Mouse (Mus musculus) embryonic facial prominence, embryonic 12.5 days (tissue): ENCODE data around the gene Gm14327. TPM values are rescaled to one million over a fixed set of nuclear protein-coding genes. Genes with fewer than 3 reads are reported as not detected.
"Not testable (repeated sequence)": the region's sequence is repeated elsewhere in the genome, so short reads cannot be mapped to it uniquely, and the experiment has no call there.

Experiments
- ATAC-seq: fragments of 200-750 bp; cut with Nextera tagmentation; 2 replicates; pipeline ENCODE4 v1.8.0; 2017; ENCODE audit not compliant: insufficient number of reproducible peaks, insufficient read depth, low FRiP score, low TSS enrichment
- H3K27ac ChIP-seq: fragments of 300-500 bp; sonication (generic); 2 replicates; pipeline ENCODE4 v1.5.1; 2016; ENCODE audit warnings: mild to moderate bottlenecking
- H3K27me3 ChIP-seq: fragments of 300-500 bp; sonication (generic); 2 replicates; pipeline ENCODE4 v1.6.1; 2016; ENCODE audit warnings: mild to moderate bottlenecking, moderate library complexity
- H3K36me3 ChIP-seq: fragments of 300-500 bp; sonication (generic); 2 replicates; pipeline ENCODE4 v1.6.1; 2016; ENCODE audit warnings: mild to moderate bottlenecking
- H3K4me1 ChIP-seq: fragments of 300-500 bp; sonication (generic); 2 replicates; pipeline ENCODE4 v1.6.1; 2016
- H3K4me2 ChIP-seq: fragments of 300-500 bp; sonication (generic); replicated peaks from 2 replicates; pipeline ENCODE4 v1.6.1; 2016; ENCODE audit warnings: mild to moderate bottlenecking, moderate library complexity
- H3K4me3 ChIP-seq: fragments of 300-500 bp; sonication (generic); 2 replicates; pipeline ENCODE4 v1.5.1; 2016; ENCODE audit warnings: mild to moderate bottlenecking
- H3K9ac ChIP-seq: fragments of 300-500 bp; sonication (generic); 2 replicates; pipeline ENCODE4 v1.6.1; 2016; ENCODE audit warnings: mild to moderate bottlenecking, moderate library complexity
- H3K9me3 ChIP-seq: fragments of 300-500 bp; sonication (generic); 2 replicates; pipeline ENCODE4 v1.6.1; 2016; ENCODE audit warnings: mild to moderate bottlenecking, moderate library complexity
- WGBS: fragments of 180-500 bp; shearing (Covaris S2); methylation state at CpG from one replicate; pipeline ENCODE4 v1.1.7; 2016; 5-methylcytosine and 5-hydroxymethylcytosine counted together
- polyA plus RNA-seq: library from polyadenylated mRNA; unstranded; fragments of >200 nt; fragmentation: Nextera tagmentation; extraction: Ambion mirVana; gene quantifications from 2 replicates; pipeline ENCODE4 v1.2.1, GENCODE M21; 2016

Gene Gm14327
- polyA plus RNA-seq, result 2.8 and 3.6 TPM in 2 replicates

DNA sequence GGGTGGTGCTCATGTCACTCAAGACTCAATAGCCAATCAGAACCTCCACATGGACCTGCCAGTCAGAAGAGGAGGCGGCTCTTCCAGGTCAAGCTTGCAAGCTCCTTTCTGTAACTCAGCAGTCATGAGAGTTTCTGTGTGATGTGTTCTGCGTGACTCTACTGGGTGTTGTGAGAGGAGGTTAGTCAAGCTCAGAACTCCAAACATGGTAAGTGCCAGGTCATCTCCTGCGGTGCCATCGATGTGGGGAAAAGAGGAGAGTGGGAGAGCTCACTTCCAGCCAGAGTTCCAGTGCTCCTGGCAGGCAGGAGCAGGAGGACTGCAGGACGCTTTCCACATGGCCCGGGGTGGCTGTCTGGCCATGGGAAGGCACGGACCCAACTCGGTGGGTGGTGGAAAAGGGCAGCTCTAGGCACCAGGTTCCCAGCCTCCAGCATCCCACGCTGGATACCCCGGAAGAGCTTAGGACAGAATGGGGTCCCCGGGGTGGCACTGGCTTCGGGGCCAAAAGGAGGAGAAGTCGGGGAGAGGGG, at the start of gene Gm14327:
Gene Gm14327 (plus strand): TSS at position 51 of the 533 bp plus-strand sequence.
- WGBS, result 43% methylated on average over 10 of the region's 13 CpGs

DNA sequence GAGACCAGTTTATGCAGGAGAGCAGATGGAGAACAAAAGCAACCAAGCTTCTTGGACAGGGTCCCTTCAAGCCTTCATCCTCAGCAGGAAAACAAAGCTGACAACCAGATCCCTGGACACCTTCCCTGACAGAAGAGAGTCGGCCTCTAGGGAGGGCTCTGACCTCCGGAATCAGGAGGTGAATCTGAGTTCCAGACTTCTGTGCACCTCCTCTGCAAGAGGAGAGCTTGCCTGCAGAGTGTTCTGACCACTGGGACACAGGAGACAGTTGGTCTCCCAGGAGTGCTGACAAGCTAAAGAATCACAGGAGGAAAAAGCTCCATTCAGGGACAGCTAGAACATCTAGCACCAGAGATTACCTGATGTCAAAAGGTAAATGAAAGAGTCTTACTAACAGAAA, 34.6 kb upstream of the Gm14327 start:
- 83% methylated on average over 2 of the region's 2 CpGs for WGBS
- H3K36me3 ChIP-seq, H3K27ac ChIP-seq, H3K4me2 ChIP-seq, H3K27me3 ChIP-seq, H3K9ac ChIP-seq, H3K4me1 ChIP-seq, H3K4me3 ChIP-seq, ATAC-seq, H3K9me3 ChIP-seq: not testable (repeated sequence)

More for the DNA sequence above, at the start of gene Gm14327:
- H3K4me3 ChIP-seq, result peak within 1 kb of the TSS; percentile 20; the same call in 1 of the 2 replicates
- ATAC-seq, H3K9ac ChIP-seq, H3K36me3 ChIP-seq, H3K27me3 ChIP-seq, H3K4me2 ChIP-seq, H3K4me1 ChIP-seq, H3K27ac ChIP-seq, H3K9me3 ChIP-seq: not testable (repeated sequence)

DNA sequence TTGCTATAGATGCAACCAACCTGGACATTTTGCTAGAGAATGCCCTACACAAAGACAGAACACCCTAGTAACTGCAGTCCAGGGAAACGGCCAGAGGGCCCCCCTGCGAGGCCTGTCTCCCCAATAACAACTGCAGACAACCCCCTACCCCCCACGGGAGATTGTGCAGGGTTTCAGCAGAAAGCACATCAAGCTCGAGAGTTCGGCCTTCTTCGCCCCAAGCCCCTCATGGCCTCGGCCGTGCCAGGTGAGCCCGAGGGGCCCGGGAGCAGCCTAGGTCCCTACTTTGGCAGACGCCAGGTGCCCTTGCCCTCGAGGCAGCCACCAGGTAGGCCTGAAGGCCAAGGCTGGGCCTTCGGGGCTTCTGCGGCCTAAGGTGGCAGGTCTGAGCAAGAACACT, 9.2 kb upstream of the Gm14327 start:
- not testable (repeated sequence) for H3K36me3 ChIP-seq, H3K4me2 ChIP-seq, ATAC-seq, H3K4me1 ChIP-seq, H3K9me3 ChIP-seq, H3K27me3 ChIP-seq, H3K27ac ChIP-seq, H3K9ac ChIP-seq, H3K4me3 ChIP-seq
- 91% methylated on average over 14 of the region's 14 CpGs for WGBS

DNA sequence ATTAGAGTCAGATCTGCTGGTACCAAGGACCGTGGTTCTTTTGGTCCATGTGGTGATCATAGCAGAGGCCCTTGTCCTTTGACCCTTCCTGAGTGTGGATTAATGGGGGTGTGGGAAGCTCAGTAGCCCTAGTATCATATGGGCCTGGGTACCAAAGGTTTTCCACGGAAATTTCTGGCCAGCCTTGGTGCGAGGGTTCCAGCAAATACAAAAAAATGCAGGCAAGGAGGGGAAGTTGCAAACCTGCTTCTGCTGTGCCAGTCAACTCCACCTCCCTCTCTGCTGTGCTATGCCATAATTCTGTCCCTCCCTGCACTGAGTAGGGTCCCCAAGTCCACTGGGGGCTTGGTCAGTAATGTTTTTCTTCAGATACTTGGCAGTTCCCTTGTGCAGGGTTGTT, 1.3 kb downstream of the Gm14327 start:
- not testable (repeated sequence) for H3K4me1 ChIP-seq, H3K36me3 ChIP-seq, H3K27me3 ChIP-seq, ATAC-seq, H3K9me3 ChIP-seq, H3K9ac ChIP-seq, H3K4me2 ChIP-seq, H3K4me3 ChIP-seq, H3K27ac ChIP-seq
- 78% methylated on average over 2 of the region's 3 CpGs for WGBS

DNA sequence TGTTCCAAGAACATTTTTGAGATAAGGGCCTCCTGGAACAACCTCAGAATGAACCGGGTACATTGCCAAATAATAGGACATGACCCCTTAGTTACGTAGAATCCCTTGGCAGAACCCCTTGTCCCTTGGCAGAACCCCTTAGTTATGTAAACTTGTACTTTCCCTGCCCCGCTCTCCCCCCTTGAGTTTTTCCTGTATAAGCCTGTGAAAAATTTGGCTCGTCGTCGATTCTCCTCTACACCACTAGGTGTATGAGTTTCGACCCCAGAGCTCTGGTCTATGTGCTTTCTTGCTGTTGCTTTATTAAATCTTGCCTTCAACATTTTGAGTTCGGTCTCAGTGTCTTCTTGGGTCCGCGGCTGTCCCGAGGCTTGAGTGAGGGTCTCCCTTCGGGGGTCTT, 6.4 kb downstream of the Gm14327 start:
- not testable (repeated sequence) for ATAC-seq
- WGBS, result no CpG with 5 or more reads among the region's 12 CpGs

DNA sequence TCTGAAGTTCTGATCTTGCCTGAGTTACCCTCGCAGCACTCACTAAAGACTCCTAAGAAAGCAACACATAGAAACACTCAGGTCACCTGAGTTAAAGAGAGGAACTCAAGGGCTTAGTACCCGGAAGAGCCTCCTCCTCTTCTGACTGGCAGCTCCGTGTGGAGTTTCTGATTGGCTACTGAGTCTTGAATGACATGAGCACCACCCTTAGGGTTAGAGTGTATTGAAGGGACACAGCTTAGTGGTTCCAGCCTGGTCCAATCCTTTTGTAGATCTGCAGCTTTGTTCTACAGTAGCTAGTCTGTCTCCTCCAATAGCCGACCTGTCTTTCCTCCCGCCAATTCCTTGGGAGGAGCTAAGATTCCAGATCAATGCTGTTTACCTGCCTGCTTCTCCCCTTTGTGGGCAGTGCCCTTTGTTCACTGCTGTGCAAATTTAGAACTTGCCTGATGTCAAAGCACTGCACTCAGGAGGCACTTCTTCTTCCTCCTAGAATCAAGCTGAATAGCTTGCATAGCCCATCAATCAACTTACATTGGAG, 28.7 kb downstream of the Gm14327 start, which contains the start of gene Zfp972:
Gene Zfp972 (minus strand): TSS at position 51 of the 541 bp plus-strand sequence.
- H3K4me3 ChIP-seq, H3K9me3 ChIP-seq, H3K4me1 ChIP-seq, H3K4me2 ChIP-seq, H3K27ac ChIP-seq, H3K27me3 ChIP-seq, H3K36me3 ChIP-seq, H3K9ac ChIP-seq, ATAC-seq: not testable (repeated sequence)
- 60% methylated on average over 4 of the region's 5 CpGs for WGBS

More for the DNA sequence above, 6.4 kb downstream of the Gm14327 start:
- H3K9me3 ChIP-seq, H3K4me3 ChIP-seq, H3K4me1 ChIP-seq, H3K9ac ChIP-seq, H3K4me2 ChIP-seq, H3K36me3 ChIP-seq, H3K27ac ChIP-seq, H3K27me3 ChIP-seq: not testable (repeated sequence)

Other genes starting within 250 kb of the Gm14327 start
- gene Gm14322, start 137.8 kb upstream of the Gm14327 start, polyA plus RNA-seq, result 11.9 and 14.3 TPM in 2 replicates
- 33.7 and 44.4 TPM in 2 replicates for gene Gm14325, start 56.8 kb upstream of the Gm14327 start, polyA plus RNA-seq
- 0.52 and 1.0 TPM in 2 replicates for gene Zfp972, start 28.5 kb downstream of the Gm14327 start, polyA plus RNA-seq
- 17.5 and 17.6 TPM in 2 replicates for gene Gm14326, start 60.2 kb downstream of the Gm14327 start, polyA plus RNA-seq
- gene Zfp971, start 126.2 kb downstream of the Gm14327 start, polyA plus RNA-seq, result 11.4 and 12.8 TPM in 2 replicates
- gene Zfp931, start 181.4 kb downstream of the Gm14327 start, polyA plus RNA-seq, result 20.4 and 20.8 TPM in 2 replicates
- gene Phactr3, start 221.9 kb downstream of the Gm14327 start, polyA plus RNA-seq, result 3.1 and 3.4 TPM in 2 replicates